Mouse (Mus musculus): Measurements from ENCODE around the gene Ticrr. TPM values are rescaled to one million over a fixed set of nuclear protein-coding genes. Genes with fewer than 3 reads are reported as not detected.

Gene Ticrr
- polyA plus RNA-seq (2014; fragmentation: Nextera tagmentation; extraction: Ambion mirVana): 18.3 and 20.8 TPM in 2 replicates

- Histone ChIP-seq H3K4me1 (ENCODE audit: insufficient read depth) (peaks cover 9% of the 10 kb centered on the region; the same call in 1 of the 2 replicates), H3K9me3 (ENCODE audit: low read depth, low read length) (no peaks in the 10 kb centered on the region), H3K27ac (ENCODE audit: low read depth) (peak within 1 kb of the TSS; percentile 58), H3K27me3 (ENCODE audit: insufficient read depth, low read length) (no peaks in the 10 kb centered on the region), H3K4me2 (peak within 1 kb of the TSS; percentile 83), H3K9ac (peak within 1 kb of the TSS; percentile 93), H3K4me3 (ENCODE audit: low read depth, low read length) (peak within 1 kb of the TSS; percentile 99), H3K36me3 (ENCODE audit: insufficient read depth) (0 out of 2 replicates have a peak, but pooled peaks cover 4% of the 10 kb centered on the region)
- DNase-seq (peak; percentile 99), ATAC-seq (ENCODE audit: insufficient read depth) (peak; percentile 100)
- WGBS: under 1% methylated on average over 39 of the region's 39 CpGs
- no peak for TF ChIP-seq CTCF (IDR thresholded peaks at IDR 0.05; ENCODE audit: low read depth)
Observed at GRCm38 (mm10) chr7:79659578-79660290, at the start of gene Ticrr. Gene Ticrr (plus strand): TSS chr7:79660196.

GRCm38 (mm10) chr7:79611901-79612300, 48.1 kb upstream of the Ticrr start:
- WGBS: 72% methylated on average over 9 of the region's 9 CpGs
- no peak for DNase-seq
- TF ChIP-seq CTCF (IDR thresholded peaks at IDR 0.05; ENCODE audit: low read depth): no peak
- Histone ChIP-seq H3K27me3 (ENCODE audit: insufficient read depth, low read length) (peaks cover 38% of the 10 kb centered on the region), H3K36me3 (ENCODE audit: insufficient read depth) (no peaks in the 10 kb centered on the region), H3K4me2 (no peak overlapping the region), H3K27ac (ENCODE audit: low read depth) (no peak overlapping the region), H3K4me1 (ENCODE audit: insufficient read depth) (0 out of 2 replicates have a peak, but pooled peaks cover 3% of the 10 kb centered on the region), H3K4me3 (ENCODE audit: low read depth, low read length) (no peak overlapping the region), H3K9me3 (ENCODE audit: low read depth, low read length) (no peaks in the 10 kb centered on the region), H3K9ac (no peak overlapping the region)
- ATAC-seq (ENCODE audit: insufficient read depth): no peak

- Histone ChIP-seq H3K27ac (ENCODE audit: low read depth) (no peak overlapping the region), H3K9me3 (ENCODE audit: low read depth, low read length) (no peaks in the 10 kb centered on the region), H3K4me2 (no peak overlapping the region), H3K27me3 (ENCODE audit: insufficient read depth, low read length) (peaks cover 40% of the 10 kb centered on the region), H3K4me3 (ENCODE audit: low read depth, low read length) (no peak overlapping the region), H3K36me3 (ENCODE audit: insufficient read depth) (no peaks in the 10 kb centered on the region), H3K4me1 (ENCODE audit: insufficient read depth) (no peaks in the 10 kb centered on the region), H3K9ac (no peak overlapping the region)
- peak; percentile 74 for TF ChIP-seq CTCF (IDR thresholded peaks at IDR 0.05; ENCODE audit: low read depth)
- DNase-seq (peak; percentile 79), ATAC-seq (ENCODE audit: insufficient read depth) (no peak)
- 11% methylated on average over 6 of the region's 6 CpGs for WGBS
Observed at GRCm38 (mm10) chr7:79612783-79613182, 47.2 kb upstream of the Ticrr start.

GRCm38 (mm10) chr7:79613314-79613713, 46.7 kb upstream of the Ticrr start:
- Histone ChIP-seq H3K9me3 (ENCODE audit: low read depth, low read length) (no peaks in the 10 kb centered on the region), H3K4me3 (ENCODE audit: low read depth, low read length) (no peak overlapping the region), H3K36me3 (ENCODE audit: insufficient read depth) (no peaks in the 10 kb centered on the region), H3K4me2 (no peak overlapping the region), H3K27ac (ENCODE audit: low read depth) (no peak overlapping the region), H3K4me1 (ENCODE audit: insufficient read depth) (no peaks in the 10 kb centered on the region), H3K9ac (no peak overlapping the region), H3K27me3 (ENCODE audit: insufficient read depth, low read length) (peaks cover 41% of the 10 kb centered on the region)
- ATAC-seq (ENCODE audit: insufficient read depth) (no peak), DNase-seq (no peak)
- 45% methylated on average over 11 of the region's 11 CpGs for WGBS
- TF ChIP-seq CTCF (IDR thresholded peaks at IDR 0.05; ENCODE audit: low read depth): no peak

- H3K9me3 ChIP-seq (ENCODE audit: low read depth, low read length): no peaks in the 10 kb centered on the region
- ATAC-seq (ENCODE audit: insufficient read depth) (no peak), DNase-seq (no peak)
- no peak overlapping the region for H3K27ac ChIP-seq (ENCODE audit: low read depth)
- no peak overlapping the region for H3K4me2 ChIP-seq
- no peak for TF ChIP-seq CTCF (IDR thresholded peaks at IDR 0.05; ENCODE audit: low read depth)
- 76% methylated on average over 4 of the region's 4 CpGs for WGBS
- H3K4me1 ChIP-seq (ENCODE audit: insufficient read depth): no peaks in the 10 kb centered on the region
- no peak overlapping the region for H3K4me3 ChIP-seq (ENCODE audit: low read depth, low read length)
- no peaks in the 10 kb centered on the region for H3K36me3 ChIP-seq (ENCODE audit: insufficient read depth)
- peaks cover 41% of the 10 kb centered on the region for H3K27me3 ChIP-seq (ENCODE audit: insufficient read depth, low read length)
- H3K9ac ChIP-seq: no peak overlapping the region
Observed at GRCm38 (mm10) chr7:79615008-79615407, 45.0 kb upstream of the Ticrr start.

- Histone ChIP-seq H3K9me3 (ENCODE audit: low read depth, low read length) (no peaks in the 10 kb centered on the region), H3K27ac (ENCODE audit: low read depth) (no peak overlapping the region), H3K4me2 (no peak overlapping the region), H3K4me3 (ENCODE audit: low read depth, low read length) (no peak overlapping the region), H3K36me3 (ENCODE audit: insufficient read depth) (no peaks in the 10 kb centered on the region), H3K4me1 (ENCODE audit: insufficient read depth) (no peaks in the 10 kb centered on the region), H3K9ac (no peak overlapping the region), H3K27me3 (ENCODE audit: insufficient read depth, low read length) (peaks cover 41% of the 10 kb centered on the region)
- ATAC-seq (ENCODE audit: insufficient read depth) (no peak), DNase-seq (no peak)
- 73% methylated on average over 1 of the region's 1 CpGs for WGBS
- no peak for TF ChIP-seq CTCF (IDR thresholded peaks at IDR 0.05; ENCODE audit: low read depth)
Observed at GRCm38 (mm10) chr7:79615941-79616340, 44.1 kb upstream of the Ticrr start.

- TF ChIP-seq CTCF (IDR thresholded peaks at IDR 0.05; ENCODE audit: low read depth): no peak
- H3K4me3 ChIP-seq (ENCODE audit: low read depth, low read length): 0 out of 2 replicates have a peak within 1 kb of the TSS, but pooled peaks have one; percentile 18
- no peak within 1 kb of the TSS for H3K9ac ChIP-seq
- H3K9me3 ChIP-seq (ENCODE audit: low read depth, low read length): no peaks in the 10 kb centered on the region
- no peak within 1 kb of the TSS for H3K27ac ChIP-seq (ENCODE audit: low read depth)
- H3K4me1 ChIP-seq (ENCODE audit: insufficient read depth): no peaks in the 10 kb centered on the region
- H3K36me3 ChIP-seq (ENCODE audit: insufficient read depth): no peaks in the 10 kb centered on the region
- WGBS: 6% methylated on average over 33 of the region's 33 CpGs
- DNase-seq (peak; percentile 25), ATAC-seq (ENCODE audit: insufficient read depth) (0 out of 2 replicates have a peak, but pooled peaks have one; percentile 41)
- peaks cover 41% of the 10 kb centered on the region for H3K27me3 ChIP-seq (ENCODE audit: insufficient read depth, low read length)
- peak within 1 kb of the TSS; percentile 51 for H3K4me2 ChIP-seq
Observed at GRCm38 (mm10) chr7:79617418-79617817, 42.6 kb upstream of the Ticrr start, which contains the start of gene Rhcg. Gene Rhcg (minus strand): TSS chr7:79617657.

All from lung, embryonic 14.5 days (tissue).